Mouse (Mus musculus) MEL (cell line): ENCODE measurements around the gene Gm13290. TPM values are rescaled to one million over a fixed set of nuclear protein-coding genes. Genes with fewer than 3 reads are reported as not detected.
"Not testable (repeated sequence)": the region's sequence is repeated elsewhere in the genome, so short reads cannot be mapped to it uniquely, and the experiment has no call there.

Experiments used
- DNase-seq: peaks from one replicate; pipeline ENCODE4 v3.0.0; 2011; ENCODE audit warnings: low read depth, low spot score
- H3K27ac ChIP-seq: 2 replicates; pipeline ENCODE4 v1.5.1; 2012; ENCODE audit warnings: low read depth, mild to moderate bottlenecking, control low read depth, low read length, moderate library complexity; ENCODE audit not compliant: control insufficient read depth
- H3K27me3 ChIP-seq, 2 experiments: fragments of 150-350 bp in 1 of 2; sonication (generic) in 1 of 2; 2 replicates each; pipeline ENCODE4 v1.6.1; 2012; ENCODE audit warnings: low read length in 2 of 2, mild to moderate bottlenecking in 2 of 2, improper control_type of control experiment in 1 of 2, moderate library complexity in 1 of 2; ENCODE audit not compliant: insufficient read depth in 2 of 2, control insufficient read depth in 1 of 2
- H3K36me3 ChIP-seq, 2 experiments: 2 replicates each; pipeline ENCODE4 v1.6.1; 2012 to 2014; ENCODE audit warnings: low read length in 2 of 2, improper control_type of control experiment in 1 of 2, inconsistent platforms in 1 of 2, mild to moderate bottlenecking in 1 of 2; ENCODE audit not compliant: insufficient read depth in 2 of 2, control insufficient read depth in 1 of 2
- H3K4me1 ChIP-seq, 2 experiments: fragments of 150-350 bp in 1 of 2; sonication (generic) in 1 of 2; 2 replicates each; pipeline ENCODE4 v1.6.1; 2012; ENCODE audit warnings: low read length in 2 of 2, improper control_type of control experiment in 1 of 2, mild to moderate bottlenecking in 1 of 2; ENCODE audit not compliant: insufficient read depth in 2 of 2, control insufficient read depth in 1 of 2
- H3K4me3 ChIP-seq, 2 experiments: fragments of 150-350 bp in 1 of 2; sonication (generic) in 1 of 2; 2 replicates each; pipeline ENCODE4 v1.5.1; 2012; ENCODE audit warnings: low read depth in 2 of 2, low read length in 2 of 2, mild to moderate bottlenecking in 2 of 2, moderate library complexity in 2 of 2, control low read depth in 1 of 2, improper control_type of control experiment in 1 of 2; ENCODE audit not compliant: control insufficient read depth in 1 of 2, insufficient read depth in 1 of 2
- H3K79me2 ChIP-seq: 2 replicates; pipeline ENCODE4 v1.6.1; 2012; ENCODE audit warnings: mild to moderate bottlenecking, low read length, moderate library complexity; ENCODE audit not compliant: control insufficient read depth, poor library complexity, insufficient read depth
- H3K9ac ChIP-seq: 2 replicates; pipeline ENCODE4 v1.6.1; 2012; ENCODE audit warnings: low read depth, mild to moderate bottlenecking, control low read depth, low read length, moderate library complexity; ENCODE audit not compliant: control insufficient read depth, poor library complexity, severe bottlenecking
- H3K9me3 ChIP-seq: fragments of 150-350 bp; sonication (generic); replicated peaks from 2 replicates; pipeline ENCODE4 v1.6.1; 2012; ENCODE audit warnings: mild to moderate bottlenecking, low read length, improper control_type of control experiment, moderate library complexity; ENCODE audit not compliant: insufficient read depth
- CTCF ChIP-seq, 3 experiments: IDR thresholded peaks in 2 of 3; conservative IDR thresholded peaks in 1 of 3; 2 replicates each; pipeline ENCODE4 v1.5.1; 2011 to 2012; ENCODE audit warnings: low read length in 3 of 3, low read depth in 2 of 3, mild to moderate bottlenecking in 2 of 3, improper control_type of control experiment in 1 of 3, inconsistent platforms in 1 of 3, mixed read lengths in 1 of 3, moderate library complexity in 1 of 3; ENCODE audit not compliant: control insufficient read depth in 1 of 3, insufficient read depth in 1 of 3, poor library complexity in 1 of 3, severe bottlenecking in 1 of 3
- EP300 ChIP-seq, 2 experiments: IDR thresholded peaks; 2 replicates each; pipeline ENCODE4 v1.6.1; 2011; ENCODE audit warnings: improper control_type of control experiment in 2 of 2, low read length in 2 of 2, low read depth in 1 of 2, mild to moderate bottlenecking in 1 of 2
- ETS1 ChIP-seq: IDR thresholded peaks from 2 replicates; pipeline ENCODE4 v1.6.1; 2012; ENCODE audit warnings: low read depth, mild to moderate bottlenecking, inconsistent platforms, low read length, improper control_type of control experiment, moderate library complexity
- JUND ChIP-seq: IDR thresholded peaks from 2 replicates; pipeline ENCODE4 v1.6.1; 2011; ENCODE audit warnings: low read depth, mild to moderate bottlenecking, improper control_type of control experiment, low read length
- MAX ChIP-seq: IDR thresholded peaks from 2 replicates; pipeline ENCODE4 v1.6.1; 2011; ENCODE audit warnings: low read length, improper control_type of control experiment
- MYB ChIP-seq: IDR thresholded peaks from 2 replicates; pipeline ENCODE4 v1.6.1; 2011; ENCODE audit warnings: mild to moderate bottlenecking, low read depth, low read length, improper control_type of control experiment
- POLR2AphosphoS2 ChIP-seq: IDR thresholded peaks from 2 replicates; pipeline ENCODE4 v1.6.1; 2011; ENCODE audit warnings: low read length, improper control_type of control experiment
- RAD21 ChIP-seq: IDR thresholded peaks from 2 replicates; pipeline ENCODE4 v1.6.1; 2011; ENCODE audit warnings: mild to moderate bottlenecking, low read depth, low read length, improper control_type of control experiment
- RCOR1 ChIP-seq: IDR thresholded peaks from 2 replicates; pipeline ENCODE4 v1.6.1; 2012; ENCODE audit warnings: low read depth, mild to moderate bottlenecking, inconsistent platforms, low read length, improper control_type of control experiment
- TCF12 ChIP-seq: IDR thresholded peaks from 2 replicates; pipeline ENCODE4 v1.6.1; 2014; ENCODE audit warnings: low read depth, mild to moderate bottlenecking, inconsistent platforms, low read length, improper control_type of control experiment, moderate library complexity
- UBTF ChIP-seq: IDR thresholded peaks from 2 replicates; pipeline ENCODE4 v1.6.1; 2012; ENCODE audit warnings: low read depth, mild to moderate bottlenecking, inconsistent platforms, low read length, improper control_type of control experiment, moderate library complexity, borderline replicate concordance; ENCODE audit not compliant: insufficient read depth
- USF2 ChIP-seq, 2 experiments: IDR thresholded peaks; 2 replicates each; pipeline ENCODE4 v1.6.1; 2011 to 2012; ENCODE audit warnings: improper control_type of control experiment in 2 of 2, low read length in 2 of 2, borderline replicate concordance in 1 of 2, inconsistent platforms in 1 of 2, low read depth in 1 of 2, mild to moderate bottlenecking in 1 of 2; ENCODE audit not compliant: insufficient read depth in 1 of 2
- ZKSCAN1 ChIP-seq: IDR thresholded peaks from 2 replicates; pipeline ENCODE4 v1.6.1; 2012; ENCODE audit warnings: low read depth, mild to moderate bottlenecking, inconsistent platforms, low read length, improper control_type of control experiment, moderate library complexity
- ZMIZ1 ChIP-seq: IDR thresholded peaks from 2 replicates; pipeline ENCODE4 v1.6.1; 2012; ENCODE audit warnings: low read depth, mild to moderate bottlenecking, inconsistent platforms, low read length, improper control_type of control experiment, moderate library complexity
- ZNF384 ChIP-seq: IDR thresholded peaks from 2 replicates; pipeline ENCODE4 v1.6.1; 2012; ENCODE audit warnings: low read depth, mild to moderate bottlenecking, inconsistent platforms, low read length, improper control_type of control experiment
- polyA plus RNA-seq, 2 experiments: library from polyadenylated mRNA; stranded (reverse) in 1 of 2; unstranded in 1 of 2; fragments of >175 nt in 1 of 2; fragments of >200 nt in 1 of 2; gene quantifications; 2 replicates each; pipeline versions ENCODE4 v1.2.1 to v1.2.4; 2012; ENCODE audit warnings: low replicate concordance in 2 of 2, low read depth in 1 of 2; ENCODE audit not compliant: insufficient read length in 2 of 2, insufficient read depth in 1 of 2, missing spikeins in 1 of 2
- total RNA-seq: library from RNA; depleted of rRNA; stranded (reverse); fragments of 300-350 nt; gene quantifications from 2 replicates; pipeline ENCODE4 v1.2.3, GENCODE M21; 2012

Gm13290 gene
- total and polyA plus RNA-seq, 3 experiments, result 0.29 TPM; not detected in 2

DNA sequence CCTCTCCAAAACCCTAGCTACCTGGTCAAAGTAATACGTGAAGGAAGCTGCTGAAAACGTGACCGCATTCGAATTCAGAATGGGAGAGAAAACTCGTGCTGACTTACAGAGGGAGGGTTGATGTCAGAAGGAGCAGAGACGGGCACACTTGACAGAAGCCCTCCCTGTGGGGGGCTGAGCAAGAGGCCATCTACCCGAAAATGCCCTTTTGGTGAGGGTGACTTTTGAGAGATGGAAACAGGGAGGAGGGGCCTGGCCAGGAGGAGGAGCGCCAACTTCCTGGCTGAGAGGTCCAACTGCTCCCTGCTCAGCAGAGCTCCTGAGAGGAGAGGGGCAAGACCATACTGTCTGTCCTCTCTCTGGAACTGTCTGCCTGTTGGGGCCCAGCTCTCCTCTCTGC lies 31.6 kb downstream of the Gm13290 start, which contains the start of gene Gm13288:
Gene Gm13288, plus strand, starts transcription at position 301 of the 400 bp plus-strand sequence.
- not testable (repeated sequence) for H3K27me3 ChIP-seq, H3K4me1 ChIP-seq, H3K27ac ChIP-seq, DNase-seq, H3K36me3 ChIP-seq, H3K9me3 ChIP-seq, H3K79me2 ChIP-seq, H3K4me3 ChIP-seq, H3K9ac ChIP-seq

GRCm38 (mm10) chr4:88805761-88806160 lies 32.1 kb downstream of the Gm13290 start:
- not testable (repeated sequence) for H3K27me3 ChIP-seq

DNA sequence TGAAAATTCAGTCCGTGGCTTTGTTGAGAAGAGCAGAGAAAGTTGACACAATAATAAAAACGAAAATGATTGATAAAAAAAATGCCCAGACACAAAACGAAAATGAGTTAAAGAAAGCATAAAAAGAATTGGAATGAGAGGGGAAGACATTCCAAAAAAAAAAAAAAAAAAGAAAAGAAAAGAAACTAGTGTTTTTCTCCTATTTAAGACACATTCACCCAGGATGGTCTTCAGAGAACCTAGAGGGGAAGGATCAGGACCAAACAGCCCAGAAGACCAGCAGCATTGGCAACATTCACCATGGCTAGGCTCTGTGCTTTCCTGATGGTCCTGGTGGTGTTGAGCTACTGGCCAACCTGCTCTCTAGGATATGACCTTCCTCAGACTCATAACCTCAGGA lies 42.3 kb downstream of the Gm13290 start, which contains the start of gene Ifna7:
Gene Ifna7, plus strand, starts transcription at position 301 of the 400 bp plus-strand sequence.
- DNase-seq, result no peak
- H3K36me3 ChIP-seq, result no peaks in the 10 kb centered on the region
- TF ChIP-seq UBTF, result no peak
- no peak for TF ChIP-seq ETS1
- TF ChIP-seq ZNF384, result no peak
- TF ChIP-seq RCOR1, result no peak
- no peak for TF ChIP-seq RAD21
- TF ChIP-seq EP300 (IDR thresholded peaks at IDR 0.05; ENCODE audit: low read depth in 1 of 2, low read length in 2 of 2), result no peak
- TF ChIP-seq USF2 (IDR thresholded peaks at IDR 0.05; ENCODE audit: borderline replicate concordance in 1 of 2, insufficient read depth in 1 of 2, low read depth in 1 of 2, low read length in 2 of 2), result no peak
- no peak for TF ChIP-seq MAX
- TF ChIP-seq POLR2AphosphoS2, result no peak
- no peak for TF ChIP-seq MYB
- no peak for TF ChIP-seq JUND
- no peak for TF ChIP-seq ZKSCAN1
- no peak for TF ChIP-seq ZMIZ1
- no peak for TF ChIP-seq CTCF (IDR thresholded peaks at IDR 0.05 in 2 of 3, conservative IDR thresholded peaks at IDR 0.05 in 1 of 3; ENCODE audit: control insufficient read depth in 1 of 3, insufficient read depth in 1 of 3, low read depth in 2 of 3, low read length in 3 of 3, poor library complexity in 1 of 3, severe bottlenecking in 1 of 3)
- no peak for TF ChIP-seq TCF12
- no peaks in the 10 kb centered on the region for H3K9me3 ChIP-seq
- H3K9ac ChIP-seq, result no peak within 1 kb of the TSS
- H3K27ac ChIP-seq, result no peak within 1 kb of the TSS
- H3K4me3 ChIP-seq, result no peak within 1 kb of the TSS
- H3K79me2 ChIP-seq, result no peaks in the 10 kb centered on the region
- no peaks in the 10 kb centered on the region for H3K4me1 ChIP-seq
- H3K27me3 ChIP-seq, result peaks cover 2 to 24% of the 10 kb centered on the region in 2 experiments; a peak in 3 of 4 replicates

More at GRCm38 (mm10) chr4:88805761-88806160, 32.1 kb downstream of the Gm13290 start:
- not testable (repeated sequence) for H3K36me3 ChIP-seq, H3K79me2 ChIP-seq, H3K9me3 ChIP-seq, H3K4me3 ChIP-seq, H3K9ac ChIP-seq, H3K27ac ChIP-seq, DNase-seq, H3K4me1 ChIP-seq
